Mouse (Mus musculus) ES-E14 (cell line): ENCODE results near the gene Hoxd13.

ENCODE experiments used
- CHD2 ChIP-seq: IDR thresholded peaks from 2 replicates; pipeline ENCODE4 v1.6.1; 2014; ENCODE audit warnings: mild to moderate bottlenecking, low read depth, low read length, inconsistent platforms
- HCFC1 ChIP-seq: IDR thresholded peaks from 2 replicates; pipeline ENCODE4 v1.6.1; 2012; ENCODE audit warnings: low read length, inconsistent platforms, borderline replicate concordance; ENCODE audit not compliant: insufficient read depth
- MAFK ChIP-seq: IDR thresholded peaks from 2 replicates; pipeline ENCODE4 v1.6.1; 2014; ENCODE audit warnings: mild to moderate bottlenecking, low read depth, low read length, inconsistent platforms; ENCODE audit not compliant: insufficient read depth
- ZNF384 ChIP-seq: IDR thresholded peaks from 2 replicates; pipeline ENCODE4 v1.6.1; 2012; ENCODE audit warnings: low read depth, low read length, inconsistent platforms

GRCm38 (mm10) chr2:74674881-74675665 lies 7.0 kb downstream of the Hoxd13 start, which contains the start of gene Hoxd12:
- TF ChIP-seq HCFC1 (no peak), ZNF384 (no peak), CHD2 (no peak), MAFK (no peak)
